Mouse (Mus musculus): Measurements from ENCODE around the gene Sdk2. TPM values are rescaled to one million over a fixed set of nuclear protein-coding genes. Genes with fewer than 3 reads are reported as not detected.

The Sdk2 gene
- polyA plus RNA-seq, 1 experiment from 2014 or later = 0.35 TPM

GRCm38 (mm10) chr11:113729917-113730316, 336.9 kb downstream of the Sdk2 start:
- Histone ChIP-seq H3K27me3 (ENCODE audit: control insufficient read depth, insufficient read depth, low read depth, low read length) (no peaks in the 10 kb centered on the region), H3K9me3 (replicated peaks; ENCODE audit: control insufficient read depth, low read length) (no peaks in the 10 kb centered on the region), H3K4me3 (ENCODE audit: low read depth, low read length) (no peak overlapping the region), H3K4me1 (ENCODE audit: control insufficient read depth, low read depth, low read length) (peaks cover 33% of the 10 kb centered on the region), H3K9ac (ENCODE audit: low read depth, low read length) (no peak overlapping the region), H3K36me3 (ENCODE audit: control insufficient read depth, insufficient read depth) (peaks cover 32% of the 10 kb centered on the region), H3K4me2 (ENCODE audit: low read depth, low read length) (no peak overlapping the region), H3K27ac (ENCODE audit: low read length) (no peak overlapping the region)
- no peak for ATAC-seq (ENCODE audit: low read depth)
- 70% methylated on average over 8 of the region's 8 CpGs for WGBS (ENCODE audit: insufficient replicate concordance)

- Histone ChIP-seq H3K4me2 (ENCODE audit: low read depth, low read length) (no peak overlapping the region), H3K27me3 (ENCODE audit: control insufficient read depth, insufficient read depth, low read depth, low read length) (no peaks in the 10 kb centered on the region), H3K9me3 (replicated peaks; ENCODE audit: control insufficient read depth, low read length) (no peaks in the 10 kb centered on the region), H3K27ac (ENCODE audit: low read length) (no peak overlapping the region), H3K4me3 (ENCODE audit: low read depth, low read length) (no peak overlapping the region), H3K4me1 (ENCODE audit: control insufficient read depth, low read depth, low read length) (peaks cover 26% of the 10 kb centered on the region), H3K9ac (ENCODE audit: low read depth, low read length) (no peak overlapping the region), H3K36me3 (ENCODE audit: control insufficient read depth, insufficient read depth) (peaks cover 32% of the 10 kb centered on the region)
- no peak for ATAC-seq (ENCODE audit: low read depth)
- WGBS (ENCODE audit: insufficient replicate concordance) = 90% methylated on average over 21 of the region's 21 CpGs
Measured at GRCm38 (mm10) chr11:113729239-113729638, 337.6 kb downstream of the Sdk2 start.

GRCm38 (mm10) chr11:113727992-113728391, 338.9 kb downstream of the Sdk2 start:
- 78% methylated on average over 6 of the region's 6 CpGs for WGBS (ENCODE audit: insufficient replicate concordance)
- no peaks in the 10 kb centered on the region for H3K9me3 ChIP-seq (replicated peaks; ENCODE audit: control insufficient read depth, low read length)
- ATAC-seq (ENCODE audit: low read depth) = no peak
- H3K4me1 ChIP-seq (ENCODE audit: control insufficient read depth, low read depth, low read length) = peaks cover 14% of the 10 kb centered on the region
- no peak overlapping the region for H3K27ac ChIP-seq (ENCODE audit: low read length)
- H3K9ac ChIP-seq (ENCODE audit: low read depth, low read length) = no peak overlapping the region
- H3K4me3 ChIP-seq (ENCODE audit: low read depth, low read length) = no peak overlapping the region
- no peaks in the 10 kb centered on the region for H3K27me3 ChIP-seq (ENCODE audit: control insufficient read depth, insufficient read depth, low read depth, low read length)
- peaks cover 32% of the 10 kb centered on the region for H3K36me3 ChIP-seq (ENCODE audit: control insufficient read depth, insufficient read depth)
- H3K4me2 ChIP-seq (ENCODE audit: low read depth, low read length) = no peak overlapping the region

DNA sequence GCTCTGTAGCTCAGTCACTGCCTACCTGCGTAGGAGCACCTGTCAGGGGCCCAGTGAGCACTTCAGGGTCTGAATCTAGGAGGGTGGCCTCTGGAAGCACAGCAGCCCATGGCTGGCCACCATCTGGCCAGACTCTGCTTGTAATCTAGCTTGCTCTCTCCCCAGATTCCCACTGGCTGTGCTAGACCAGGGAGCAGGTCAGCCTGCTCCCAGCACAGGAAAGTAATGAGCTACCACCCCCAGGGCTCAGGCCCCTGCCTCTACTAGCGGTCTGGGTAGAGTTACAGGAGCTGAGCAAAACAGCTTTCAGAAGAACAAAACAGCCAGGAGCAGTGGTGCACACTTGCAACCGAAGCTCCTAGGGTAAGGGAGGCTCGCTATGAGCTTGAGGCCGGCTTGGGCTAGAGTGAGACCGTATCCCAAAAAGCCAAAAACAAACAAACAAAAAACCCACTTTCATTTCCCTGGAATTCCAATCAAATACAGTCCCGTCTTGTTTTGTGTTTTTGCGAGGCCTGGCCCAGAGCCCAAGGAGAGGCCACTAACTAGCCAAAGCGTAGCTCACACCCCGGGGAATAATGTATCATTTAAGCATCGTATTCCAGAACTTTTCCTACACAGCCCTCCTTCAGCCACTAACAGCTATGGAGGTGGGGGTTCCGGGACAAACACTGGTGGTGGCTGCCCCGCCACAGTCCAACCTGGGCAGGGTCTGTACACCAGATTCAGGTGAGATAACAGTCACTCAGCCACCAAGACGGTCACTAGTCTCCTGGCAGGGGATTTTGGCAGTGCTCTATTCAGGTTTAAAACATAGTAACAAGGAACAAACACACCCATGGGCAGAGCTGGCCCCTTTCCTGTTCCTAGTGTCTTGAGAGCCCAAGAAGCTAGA, 339.6 kb downstream of the Sdk2 start:
- H3K27ac ChIP-seq (ENCODE audit: low read length) = no peak overlapping the region
- no peak overlapping the region for H3K4me2 ChIP-seq (ENCODE audit: low read depth, low read length)
- H3K27me3 ChIP-seq (ENCODE audit: control insufficient read depth, insufficient read depth, low read depth, low read length) = no peaks in the 10 kb centered on the region
- no peaks in the 10 kb centered on the region for H3K9me3 ChIP-seq (replicated peaks; ENCODE audit: control insufficient read depth, low read length)
- H3K4me1 ChIP-seq (ENCODE audit: control insufficient read depth, low read depth, low read length) = peaks cover 7% of the 10 kb centered on the region
- no peak for ATAC-seq (ENCODE audit: low read depth)
- 88% methylated on average over 14 of the region's 14 CpGs for WGBS (ENCODE audit: insufficient replicate concordance)
- H3K36me3 ChIP-seq (ENCODE audit: control insufficient read depth, insufficient read depth) = peaks cover 32% of the 10 kb centered on the region
- H3K4me3 ChIP-seq (ENCODE audit: low read depth, low read length) = no peak overlapping the region
- no peak overlapping the region for H3K9ac ChIP-seq (ENCODE audit: low read depth, low read length)

All from liver, embryonic 16.5 days (tissue).